Mouse (Mus musculus): ENCODE data around the gene Foxn3. TPM values are rescaled to one million over a fixed set of nuclear protein-coding genes. Genes with fewer than 3 reads are reported as not detected.

Gene Foxn3
- polyA plus RNA-seq, 1 experiment from 2014 or later, result 74.5 TPM

DNA sequence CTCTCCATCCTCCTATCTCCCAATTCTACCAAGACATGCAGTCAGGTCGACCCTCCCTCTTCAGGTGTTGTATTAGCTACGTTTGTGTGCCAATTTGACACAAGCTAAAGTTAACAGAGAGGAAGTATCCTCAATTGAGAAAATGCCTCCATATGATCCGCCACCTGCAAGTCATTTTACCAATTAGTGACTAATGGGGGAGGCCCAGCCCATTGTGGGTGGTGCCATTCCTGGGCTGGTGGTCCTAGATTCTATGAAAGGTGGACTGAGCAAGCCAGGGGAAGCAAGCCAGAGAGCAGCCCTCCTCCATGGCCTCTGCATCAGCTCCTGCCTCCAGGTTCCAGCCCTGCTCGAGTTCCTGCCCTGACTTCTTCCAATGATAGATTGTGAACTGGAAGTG, 158.0 kb downstream of the Foxn3 start:
- H3K4me2 ChIP-seq, result no peak overlapping the region
- no peak overlapping the region for H3K27ac ChIP-seq (replicated peaks)
- H3K36me3 ChIP-seq, result no peaks in the 10 kb centered on the region
- no peaks in the 10 kb centered on the region for H3K27me3 ChIP-seq
- ATAC-seq (ENCODE audit: low read depth), result no peak
- H3K9me3 ChIP-seq, result no peaks in the 10 kb centered on the region
- peaks cover 24% of the 10 kb centered on the region for H3K4me1 ChIP-seq (replicated peaks)
- H3K4me3 ChIP-seq, result no peak overlapping the region
- WGBS, result 85% methylated on average over 4 of the region's 4 CpGs
- no peak overlapping the region for H3K9ac ChIP-seq

DNA sequence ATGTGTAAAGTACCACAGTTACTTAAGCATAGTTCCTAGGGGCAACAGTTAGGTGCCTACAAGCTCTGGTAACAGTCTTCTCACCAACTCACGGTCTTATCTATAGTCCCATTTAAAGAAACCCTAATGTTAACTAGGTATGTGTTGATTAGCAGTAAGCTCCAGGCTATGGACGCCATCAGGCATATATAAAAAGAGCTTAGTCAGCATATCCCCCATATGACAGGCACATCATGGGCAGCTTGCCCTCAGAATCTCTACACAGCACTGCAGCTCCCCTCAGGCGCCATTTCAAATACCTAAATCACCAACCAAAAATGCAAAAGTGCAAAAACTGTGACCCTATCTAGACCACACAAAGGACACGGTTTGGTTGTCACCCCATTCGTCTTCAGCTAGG, 160.4 kb downstream of the Foxn3 start:
- Histone ChIP-seq H3K9ac (no peak overlapping the region), H3K9me3 (no peaks in the 10 kb centered on the region), H3K36me3 (no peaks in the 10 kb centered on the region), H3K27me3 (no peaks in the 10 kb centered on the region), H3K4me3 (no peak overlapping the region), H3K4me1 (replicated peaks) (peaks cover 17% of the 10 kb centered on the region), H3K4me2 (no peak overlapping the region), H3K27ac (replicated peaks) (no peak overlapping the region)
- no peak for ATAC-seq (ENCODE audit: low read depth)
- WGBS, result 92% methylated on average over 5 of the region's 5 CpGs

DNA sequence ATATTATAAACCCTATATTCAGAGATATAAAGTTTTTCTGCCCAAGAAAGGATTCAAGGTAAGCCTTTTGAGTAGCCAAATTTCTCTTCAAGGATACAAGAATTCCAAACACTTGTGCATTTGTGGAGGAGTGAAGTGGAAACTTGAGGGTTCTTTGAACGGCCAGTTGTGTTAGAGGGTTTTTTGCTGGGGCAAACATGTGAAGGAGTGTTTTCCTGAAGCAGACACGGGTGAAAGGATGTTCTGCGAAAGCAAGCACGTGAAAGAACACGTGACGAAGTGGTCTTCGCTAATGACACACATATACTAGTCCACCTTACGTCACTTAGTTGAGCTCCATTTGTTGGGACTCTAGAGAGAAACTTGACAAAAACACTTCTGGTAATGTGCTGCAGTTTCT, 162.5 kb downstream of the Foxn3 start:
- no peak overlapping the region for H3K4me2 ChIP-seq
- no peaks in the 10 kb centered on the region for H3K27me3 ChIP-seq
- no peak overlapping the region for H3K9ac ChIP-seq
- no peaks in the 10 kb centered on the region for H3K36me3 ChIP-seq
- no peak overlapping the region for H3K27ac ChIP-seq (replicated peaks)
- H3K9me3 ChIP-seq, result peaks cover 5% of the 10 kb centered on the region; the same call in 1 of the 2 replicates
- ATAC-seq (ENCODE audit: low read depth), result no peak
- H3K4me1 ChIP-seq (replicated peaks), result no peaks in the 10 kb centered on the region
- WGBS, result 95% methylated on average over 8 of the region's 8 CpGs
- no peak overlapping the region for H3K4me3 ChIP-seq

DNA sequence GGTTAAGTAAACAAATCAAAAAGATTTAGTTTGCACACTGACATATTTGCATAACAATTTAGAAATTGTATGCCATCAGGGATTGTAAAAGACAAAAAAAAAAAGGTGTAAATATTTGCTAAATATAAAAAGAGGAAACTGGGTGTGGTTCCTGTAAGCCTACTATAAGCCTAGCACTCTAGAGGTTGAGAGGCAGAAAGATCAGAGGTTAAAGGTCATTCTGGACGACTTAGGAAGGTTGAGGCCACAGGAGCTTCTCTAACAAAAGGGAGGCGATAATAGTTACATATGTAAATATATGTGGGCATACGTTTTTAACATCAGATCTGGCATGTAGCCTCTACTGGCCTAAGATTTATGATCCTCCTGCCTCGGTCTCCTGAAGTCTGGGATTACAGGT, 163.8 kb downstream of the Foxn3 start:
- Histone ChIP-seq H3K4me2 (no peak overlapping the region), H3K27ac (replicated peaks) (no peak overlapping the region), H3K9me3 (peaks cover 5% of the 10 kb centered on the region; the same call in 1 of the 2 replicates), H3K36me3 (no peaks in the 10 kb centered on the region), H3K4me1 (replicated peaks) (no peaks in the 10 kb centered on the region), H3K9ac (no peak overlapping the region), H3K27me3 (no peaks in the 10 kb centered on the region), H3K4me3 (no peak overlapping the region)
- no peak for ATAC-seq (ENCODE audit: low read depth)
- 76% methylated on average over 4 of the region's 4 CpGs for WGBS

DNA sequence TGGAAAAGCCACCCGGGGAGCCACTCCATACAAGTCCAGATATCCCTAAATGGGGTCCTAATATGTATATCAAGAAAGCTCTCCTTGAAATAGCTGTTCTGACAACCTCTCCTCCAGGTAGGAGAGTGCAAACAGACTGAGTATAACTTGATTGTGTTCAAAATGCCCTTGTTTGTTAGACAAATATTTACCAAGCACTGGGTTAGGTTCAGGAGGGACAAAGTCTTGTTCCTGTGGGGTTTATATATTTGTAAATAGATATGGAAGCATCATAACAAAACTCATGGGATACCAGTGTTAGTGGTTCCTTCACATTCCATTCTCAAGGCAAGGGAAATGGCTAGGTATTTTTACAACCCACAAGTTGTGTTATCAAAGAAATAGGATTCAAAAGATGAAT, 166.9 kb downstream of the Foxn3 start:
- no peak for ATAC-seq (ENCODE audit: low read depth)
- H3K27me3 ChIP-seq, result no peaks in the 10 kb centered on the region
- H3K4me1 ChIP-seq (replicated peaks), result peaks cover 11% of the 10 kb centered on the region
- no peaks in the 10 kb centered on the region for H3K36me3 ChIP-seq
- H3K4me3 ChIP-seq, result no peak overlapping the region
- no peak overlapping the region for H3K27ac ChIP-seq (replicated peaks)
- no peak overlapping the region for H3K9ac ChIP-seq
- H3K4me2 ChIP-seq, result no peak overlapping the region
- WGBS, result 94% methylated on average over 1 of the region's 1 CpGs
- H3K9me3 ChIP-seq, result peaks cover 5% of the 10 kb centered on the region; the same call in 1 of the 2 replicates

- no peak for ATAC-seq (ENCODE audit: low read depth)
- Histone ChIP-seq H3K9me3 (peaks cover 5% of the 10 kb centered on the region; the same call in 1 of the 2 replicates), H3K27ac (replicated peaks) (no peak overlapping the region), H3K36me3 (no peaks in the 10 kb centered on the region), H3K4me3 (no peak overlapping the region), H3K4me2 (no peak overlapping the region), H3K4me1 (replicated peaks) (peaks cover 24% of the 10 kb centered on the region), H3K9ac (no peak overlapping the region), H3K27me3 (no peaks in the 10 kb centered on the region)
- 87% methylated on average over 3 of the region's 3 CpGs for WGBS
These were observed 168.3 kb downstream of the Foxn3 start for GRCm38 (mm10) chr12:99395082-99395481.

DNA sequence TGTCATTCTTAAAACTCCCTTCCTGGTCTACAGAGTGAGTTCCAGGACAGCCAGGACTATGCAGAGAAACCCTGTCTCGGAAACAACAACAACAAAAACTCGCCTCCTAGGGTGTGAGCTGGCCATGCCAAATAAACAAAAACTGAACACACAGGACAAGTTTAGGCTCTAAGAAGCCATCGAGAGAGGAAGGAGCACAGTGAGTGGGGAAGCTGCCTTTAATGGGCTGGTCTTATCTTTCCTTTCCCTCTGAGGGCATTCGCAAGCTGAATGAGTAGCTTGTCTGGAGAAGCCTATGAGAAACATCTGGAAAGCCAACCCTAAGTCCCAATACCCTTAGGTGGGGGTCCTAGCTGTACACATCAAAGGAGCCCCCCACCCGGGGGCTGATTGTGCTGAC, 168.7 kb downstream of the Foxn3 start:
- H3K36me3 ChIP-seq, result no peaks in the 10 kb centered on the region
- WGBS, result 68% methylated on average over 5 of the region's 5 CpGs
- no peak overlapping the region for H3K4me2 ChIP-seq
- peaks cover 5% of the 10 kb centered on the region; the same call in 1 of the 2 replicates for H3K9me3 ChIP-seq
- H3K4me1 ChIP-seq (replicated peaks), result peaks cover 28% of the 10 kb centered on the region
- H3K27ac ChIP-seq (replicated peaks), result no peak overlapping the region
- ATAC-seq (ENCODE audit: low read depth), result no peak
- no peak overlapping the region for H3K4me3 ChIP-seq
- H3K9ac ChIP-seq, result no peak overlapping the region
- no peaks in the 10 kb centered on the region for H3K27me3 ChIP-seq

- WGBS, result 47% methylated on average over 11 of the region's 11 CpGs
- H3K9ac ChIP-seq, result peak overlapping the region; percentile 88
- no peak overlapping the region for H3K27ac ChIP-seq (replicated peaks)
These were observed 169.3 kb downstream of the Foxn3 start for GRCm38 (mm10) chr12:99393867-99394630.

GRCm38 (mm10) chr12:99392944-99393866, 170.2 kb downstream of the Foxn3 start:
- Histone ChIP-seq H3K27me3 (no peaks in the 10 kb centered on the region), H3K4me1 (replicated peaks) (peaks cover 30% of the 10 kb centered on the region), H3K9me3 (peaks cover 5% of the 10 kb centered on the region; the same call in 1 of the 2 replicates), H3K36me3 (peaks cover 6% of the 10 kb centered on the region), H3K4me3 (peak overlapping the region; percentile 91), H3K9ac (peak overlapping the region; percentile 88), H3K4me2 (peak overlapping the region; percentile 82), H3K27ac (replicated peaks) (peak overlapping the region; percentile 93)
- peak; percentile 80 for ATAC-seq (ENCODE audit: low read depth)
- under 1% methylated on average over 70 of the region's 71 CpGs for WGBS

More at GRCm38 (mm10) chr12:99393867-99394630, 169.3 kb downstream of the Foxn3 start:
- peak overlapping the region; percentile 91 for H3K4me3 ChIP-seq
- no peak for ATAC-seq (ENCODE audit: low read depth)
- H3K36me3 ChIP-seq, result no peaks in the 10 kb centered on the region
- H3K9me3 ChIP-seq, result peaks cover 5% of the 10 kb centered on the region; the same call in 1 of the 2 replicates
- H3K4me2 ChIP-seq, result peak overlapping the region; percentile 82
- H3K27me3 ChIP-seq, result no peaks in the 10 kb centered on the region
- H3K4me1 ChIP-seq (replicated peaks), result peaks cover 30% of the 10 kb centered on the region

DNA sequence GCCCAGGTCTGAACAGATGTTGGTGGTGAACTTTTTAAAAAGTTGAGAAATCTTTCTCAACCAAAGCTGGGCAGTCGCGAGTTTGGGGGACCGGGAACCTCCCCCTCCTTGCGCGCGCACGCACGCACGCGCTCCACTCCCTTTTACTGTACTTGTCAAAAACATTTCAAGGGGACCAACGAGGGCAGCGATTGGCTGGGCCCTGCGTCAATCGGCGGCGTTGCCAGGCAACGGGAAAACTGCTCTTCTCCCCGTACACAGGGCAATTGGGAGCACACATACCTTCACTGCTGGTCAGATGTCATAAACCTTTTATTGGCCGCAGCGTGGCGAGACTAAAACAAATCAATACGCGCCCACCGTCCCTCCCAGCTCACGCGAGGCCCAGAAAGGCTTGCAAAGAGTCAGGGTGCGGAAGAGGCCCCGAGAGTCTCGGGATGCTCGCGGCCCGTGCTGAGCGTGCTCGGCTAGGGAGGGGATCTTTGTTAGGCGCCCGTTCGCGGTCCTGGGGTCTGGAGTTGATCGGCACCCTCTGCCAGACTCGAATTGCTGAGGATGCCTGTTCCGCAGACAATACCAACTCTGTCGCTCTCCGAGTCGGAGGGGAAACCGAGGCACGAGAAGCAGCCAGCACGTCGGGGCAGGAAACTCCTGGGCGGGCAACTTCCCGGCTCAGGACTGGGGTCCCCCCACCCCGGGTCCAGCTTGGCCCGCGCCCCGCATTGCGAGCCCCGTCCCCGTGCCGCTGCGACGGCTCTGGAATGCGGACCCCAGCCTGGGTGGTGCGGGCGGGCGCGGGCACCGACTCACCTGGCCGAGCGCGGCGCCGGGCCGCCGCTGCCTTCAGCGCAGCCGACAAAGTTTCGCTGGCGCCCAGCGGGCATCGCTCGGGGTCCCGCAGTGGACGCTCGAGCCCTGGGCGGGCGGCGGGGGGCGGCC, 171.2 kb downstream of the Foxn3 start:
- Histone ChIP-seq H3K4me3 (peak overlapping the region; percentile 91), H3K9me3 (no peaks in the 10 kb centered on the region), H3K27me3 (no peaks in the 10 kb centered on the region), H3K9ac (peak overlapping the region; percentile 88), H3K4me1 (replicated peaks) (peaks cover 30% of the 10 kb centered on the region), H3K27ac (replicated peaks) (peak overlapping the region; percentile 93), H3K4me2 (peak overlapping the region; percentile 82), H3K36me3 (peaks cover 15% of the 10 kb centered on the region)
- under 1% methylated on average over 86 of the region's 87 CpGs for WGBS
- peak; percentile 89 for ATAC-seq (ENCODE audit: low read depth)

DNA sequence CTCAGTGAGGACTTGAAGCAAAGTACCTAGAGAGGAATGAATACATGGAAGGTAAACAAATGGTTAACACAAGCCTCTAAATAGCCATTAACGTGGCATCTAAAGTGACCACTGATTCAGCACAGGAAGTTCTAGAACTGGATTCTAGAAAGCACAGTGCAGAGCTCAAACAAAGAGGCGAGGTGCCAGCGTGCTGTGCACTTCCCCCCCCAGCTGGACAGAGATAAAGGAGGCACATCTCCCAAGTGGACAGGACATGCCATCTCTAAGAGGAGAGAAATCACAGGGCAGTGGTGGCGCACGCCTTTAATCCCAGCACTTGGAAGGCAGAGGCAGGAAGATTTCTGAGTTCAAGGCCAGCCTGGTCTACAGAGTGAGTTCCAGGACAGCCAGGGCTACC, 173.0 kb downstream of the Foxn3 start:
- Histone ChIP-seq H3K9ac (no peak overlapping the region), H3K4me3 (no peak overlapping the region), H3K27me3 (no peaks in the 10 kb centered on the region), H3K9me3 (no peaks in the 10 kb centered on the region), H3K4me2 (no peak overlapping the region), H3K27ac (replicated peaks) (no peak overlapping the region), H3K36me3 (peaks cover 15% of the 10 kb centered on the region), H3K4me1 (replicated peaks) (peaks cover 46% of the 10 kb centered on the region)
- ATAC-seq (ENCODE audit: low read depth), result no peak
- WGBS, result 70% methylated on average over 5 of the region's 5 CpGs

Data from neural tube, embryonic 13.5 days (tissue).